Mouse (Mus musculus): ENCODE data around the gene Thoc7.
"Not testable (repeated sequence)": the region's sequence is repeated elsewhere in the genome, so short reads cannot be mapped to it uniquely, and the experiment has no call there.

Gene Thoc7

DNA sequence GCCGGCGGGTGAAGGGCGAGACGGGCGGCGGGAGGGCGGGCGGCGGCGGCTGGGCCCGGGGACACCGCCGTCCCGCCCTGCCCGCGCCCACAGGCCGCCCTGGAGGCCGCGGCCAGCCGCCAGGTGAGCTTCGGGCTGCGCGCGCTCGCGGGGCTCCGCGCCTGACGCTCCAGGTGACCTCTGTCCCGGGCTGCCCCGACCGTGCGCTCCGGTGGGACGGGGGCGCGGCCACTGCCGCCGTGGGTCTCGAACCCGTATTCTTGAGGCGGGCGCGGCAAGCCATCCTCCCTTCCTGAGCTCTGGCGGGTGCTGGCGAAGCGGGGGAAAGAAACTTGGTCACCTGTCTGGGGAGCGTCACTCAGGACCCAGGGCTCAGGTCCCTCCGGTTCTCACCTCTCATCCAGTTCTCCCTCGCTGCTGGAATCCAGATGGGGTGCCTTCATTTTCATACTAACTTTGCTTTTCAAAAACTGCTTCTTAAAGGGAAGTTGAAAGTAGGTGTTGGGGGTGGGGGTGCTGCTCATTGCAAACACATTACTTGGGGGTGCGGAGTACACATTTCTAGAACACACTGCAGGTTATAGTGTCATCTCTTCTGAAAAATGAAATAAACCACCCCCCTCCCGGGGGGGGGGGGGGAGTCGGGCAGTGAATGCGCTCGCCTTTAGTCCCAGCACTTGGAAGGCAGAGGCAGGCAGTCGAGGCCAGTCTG is at the start of gene Thoc7, which contains the start of gene Atxn7:
Gene Thoc7 (minus strand): TSS at position 452 of the 712 bp plus-strand sequence.
Gene Atxn7 (plus strand): TSS at position 40 of the 712 bp plus-strand sequence.
- DNase-seq (ENCODE audit: low read depth, low spot score), result peak; percentile 41

GRCm38 (mm10) chr14:14009712-14010111 is 48.1 kb upstream of the Thoc7 start:
- DNase-seq (ENCODE audit: low read depth, low spot score), result no peak

- DNase-seq (ENCODE audit: low read depth, low spot score), result no peak
These were observed 41.1 kb upstream of the Thoc7 start for GRCm38 (mm10) chr14:14002771-14003170.

- DNase-seq (ENCODE audit: low read depth, low spot score), result peak; percentile 11
These were observed 33.8 kb upstream of the Thoc7 start for GRCm38 (mm10) chr14:13995206-13996097.

DNA sequence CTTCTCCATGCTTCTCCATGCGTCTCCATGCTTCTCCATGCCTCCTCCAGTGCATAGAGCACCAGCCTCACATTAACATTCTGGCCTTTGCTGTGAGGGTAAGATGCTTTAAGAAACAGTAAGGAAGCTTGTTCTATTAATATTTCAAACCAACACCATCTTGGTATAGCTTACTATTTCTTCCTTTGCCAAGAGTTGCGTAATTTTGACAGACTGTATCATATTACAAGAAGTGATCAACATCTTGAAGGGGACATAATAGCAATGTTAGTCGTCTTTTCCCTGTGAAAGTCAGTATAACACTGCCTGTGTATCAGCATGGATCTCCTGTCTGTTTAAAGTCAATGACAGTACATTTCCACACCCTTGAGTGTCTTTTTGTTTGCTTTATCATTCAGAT is 29.1 kb upstream of the Thoc7 start:
- DNase-seq (ENCODE audit: low read depth, low spot score), result no peak

DNA sequence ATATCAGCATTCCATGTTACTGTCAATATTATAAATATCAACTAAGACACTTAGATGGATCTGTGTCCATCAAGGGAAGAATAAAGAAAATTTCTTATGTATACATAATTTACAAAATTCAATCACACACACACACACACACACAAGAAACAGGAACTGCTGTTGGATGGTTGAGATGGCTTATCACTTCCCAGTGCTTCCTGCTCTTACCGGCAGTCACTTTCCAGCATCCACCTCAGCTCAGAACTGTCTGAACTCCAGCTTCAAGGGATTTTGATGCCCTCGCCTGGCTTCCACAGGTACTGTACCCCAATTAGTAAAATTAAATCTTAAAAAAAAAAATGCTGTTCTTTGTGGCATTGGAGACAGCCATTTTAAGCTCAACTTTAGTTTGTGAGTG is 26.7 kb upstream of the Thoc7 start:
- no peak for DNase-seq (ENCODE audit: low read depth, low spot score)

- DNase-seq (ENCODE audit: low read depth, low spot score), result no peak
These were observed 20.5 kb upstream of the Thoc7 start for GRCm38 (mm10) chr14:13982174-13982573.

DNA sequence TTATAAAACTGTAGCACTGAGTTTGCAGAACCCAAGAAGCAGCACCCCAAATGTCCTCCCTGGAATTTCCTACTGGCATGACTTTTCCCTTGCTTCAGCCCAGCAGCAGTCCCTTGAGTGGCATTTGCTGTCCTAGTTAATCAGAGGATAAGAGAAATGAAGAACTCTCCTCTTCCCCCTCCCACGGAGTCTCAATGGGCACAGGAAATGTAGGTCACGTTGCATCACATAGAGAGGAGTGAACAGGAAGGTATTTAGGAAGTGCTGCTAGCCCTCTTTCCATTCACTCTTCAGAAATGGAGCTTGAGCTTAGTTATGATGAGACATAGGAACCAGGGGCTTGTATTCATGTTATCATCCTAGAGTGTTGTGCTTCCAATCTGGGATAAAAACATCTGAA is 19.6 kb upstream of the Thoc7 start:
- DNase-seq (ENCODE audit: low read depth, low spot score), result no peak

- no peak for DNase-seq (ENCODE audit: low read depth, low spot score)
These were observed 15.8 kb upstream of the Thoc7 start for GRCm38 (mm10) chr14:13977498-13977897.

DNA sequence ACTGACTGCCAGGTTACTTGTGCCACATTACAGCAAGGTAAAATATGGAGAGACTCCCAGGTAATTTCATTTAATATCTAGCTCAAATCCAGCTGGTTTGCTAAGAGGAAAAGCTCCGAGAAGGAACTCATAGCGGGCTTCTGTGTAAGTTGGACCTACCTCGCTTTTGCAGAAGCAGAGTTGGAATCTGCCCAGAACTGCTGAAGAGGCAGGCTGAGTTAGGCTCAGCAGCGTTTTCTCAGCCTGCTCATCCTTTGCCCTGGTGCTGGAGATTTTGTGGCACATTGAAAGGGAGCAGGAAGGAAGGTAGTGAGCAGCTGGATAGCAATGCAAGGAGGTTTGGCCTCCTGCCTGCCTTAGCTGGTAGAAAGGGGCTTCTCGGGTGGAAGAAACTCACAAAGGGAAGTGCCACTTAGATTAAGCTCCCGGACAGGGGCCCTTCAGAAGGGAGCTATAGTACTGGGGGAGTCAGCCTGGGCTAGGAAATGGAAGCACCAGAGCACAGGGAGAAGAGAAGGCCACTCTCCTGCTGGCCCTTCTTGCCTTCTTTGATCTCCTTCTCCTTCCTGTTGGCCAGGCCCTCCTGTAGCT is 10.1 kb upstream of the Thoc7 start:
- DNase-seq (ENCODE audit: low read depth, low spot score), result no peak

DNA sequence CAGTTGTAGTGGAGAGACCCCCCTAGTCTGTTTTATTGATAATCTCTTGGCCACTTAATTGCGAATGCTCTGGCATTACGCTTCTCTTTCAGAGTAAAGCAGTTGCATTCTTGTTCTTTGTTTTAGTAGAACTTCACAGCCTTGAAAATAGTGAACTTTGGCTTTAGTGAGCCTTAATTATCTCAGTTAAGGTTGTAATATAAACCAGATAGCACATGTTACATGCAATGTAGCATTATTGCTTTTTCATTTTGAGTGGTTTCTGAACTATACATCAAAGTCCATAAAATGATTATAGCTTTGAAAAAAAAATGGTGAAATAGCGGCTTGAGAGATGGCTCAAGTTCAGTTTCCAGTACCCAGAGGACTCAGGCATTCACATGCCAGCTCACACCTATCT is 8.9 kb upstream of the Thoc7 start:
- DNase-seq (ENCODE audit: low read depth, low spot score), result no peak

DNA sequence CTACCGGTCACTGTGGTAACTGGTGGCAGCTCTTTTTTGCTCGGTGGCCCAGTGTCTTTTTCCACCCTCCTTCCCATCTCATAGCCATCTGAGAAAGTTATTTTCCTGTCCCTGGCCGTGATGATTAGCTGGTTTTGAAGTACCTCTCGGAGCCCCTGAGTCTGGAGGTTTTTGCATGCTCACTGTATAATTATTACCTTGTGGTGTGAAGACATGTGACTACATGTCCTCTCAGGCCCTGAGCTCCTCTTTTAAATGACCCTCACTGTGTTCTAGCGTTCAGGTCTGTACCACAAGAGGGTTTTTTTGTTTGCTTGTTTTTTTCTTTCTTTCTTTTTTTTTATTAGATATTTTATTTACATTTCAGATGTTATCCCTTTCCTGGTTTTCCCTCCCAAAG is 6.8 kb upstream of the Thoc7 start:
- DNase-seq (ENCODE audit: low read depth, low spot score), result no peak

DNA sequence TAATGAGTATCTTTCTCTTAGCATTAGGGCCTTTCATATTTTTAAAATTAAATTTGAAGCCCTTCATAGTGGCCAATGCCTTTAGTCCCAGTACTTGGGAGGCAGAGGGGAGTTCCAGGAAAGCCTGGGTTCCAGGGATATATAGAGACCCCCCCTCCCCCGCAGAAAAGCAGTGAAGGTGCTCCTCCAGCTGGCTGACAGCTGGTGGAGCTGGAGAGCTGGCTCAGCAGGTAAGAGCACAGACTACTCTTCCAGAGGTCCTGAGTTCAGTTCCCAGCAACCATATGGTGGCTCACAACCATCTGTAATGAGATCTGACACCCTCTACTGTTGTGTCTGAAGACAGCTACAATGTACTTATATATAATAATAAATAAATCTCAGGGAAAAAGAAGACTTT is 6.0 kb upstream of the Thoc7 start:
- no peak for DNase-seq (ENCODE audit: low read depth, low spot score)

DNA sequence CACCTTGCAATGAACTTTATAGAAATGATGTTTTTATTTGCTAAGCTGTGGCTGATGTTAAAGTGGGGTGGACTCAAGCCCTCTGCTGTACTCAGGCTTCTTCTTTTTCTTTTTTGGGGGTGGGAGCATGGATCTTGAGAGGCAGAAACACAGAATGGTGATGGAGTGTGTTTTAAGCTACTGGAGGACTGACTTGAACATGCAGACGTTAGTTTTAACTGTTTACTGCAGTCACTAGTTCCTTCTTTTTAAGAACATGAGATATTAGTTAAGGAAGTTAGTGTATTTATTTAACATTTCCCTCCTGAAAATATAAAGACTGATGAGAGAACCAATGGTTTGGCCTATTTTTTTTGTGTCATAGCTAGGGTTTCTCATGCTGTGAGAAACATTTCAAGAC is 1.9 kb upstream of the Thoc7 start:
- DNase-seq (ENCODE audit: low read depth, low spot score), result no peak

DNA sequence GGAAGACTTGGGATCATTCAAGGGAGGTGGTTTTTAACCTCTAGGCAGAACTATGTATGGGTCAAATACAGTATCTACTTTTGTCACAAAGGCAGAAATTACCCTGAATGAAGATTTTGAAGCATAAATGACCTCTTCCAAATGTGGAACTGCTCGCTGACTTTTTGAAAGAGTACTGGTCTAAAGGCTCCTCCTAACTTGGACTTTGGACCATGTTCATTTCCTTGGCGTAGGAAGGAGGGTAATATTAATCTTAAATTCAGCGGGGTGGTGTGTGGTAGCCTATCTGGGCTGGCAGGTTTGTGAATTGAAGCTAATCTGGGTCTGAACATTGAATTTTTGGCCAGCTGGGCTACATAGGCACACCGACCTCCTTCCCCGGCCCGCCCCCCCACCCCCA is 824 bp upstream of the Thoc7 start:
- DNase-seq (ENCODE audit: low read depth, low spot score), result no peak

DNA sequence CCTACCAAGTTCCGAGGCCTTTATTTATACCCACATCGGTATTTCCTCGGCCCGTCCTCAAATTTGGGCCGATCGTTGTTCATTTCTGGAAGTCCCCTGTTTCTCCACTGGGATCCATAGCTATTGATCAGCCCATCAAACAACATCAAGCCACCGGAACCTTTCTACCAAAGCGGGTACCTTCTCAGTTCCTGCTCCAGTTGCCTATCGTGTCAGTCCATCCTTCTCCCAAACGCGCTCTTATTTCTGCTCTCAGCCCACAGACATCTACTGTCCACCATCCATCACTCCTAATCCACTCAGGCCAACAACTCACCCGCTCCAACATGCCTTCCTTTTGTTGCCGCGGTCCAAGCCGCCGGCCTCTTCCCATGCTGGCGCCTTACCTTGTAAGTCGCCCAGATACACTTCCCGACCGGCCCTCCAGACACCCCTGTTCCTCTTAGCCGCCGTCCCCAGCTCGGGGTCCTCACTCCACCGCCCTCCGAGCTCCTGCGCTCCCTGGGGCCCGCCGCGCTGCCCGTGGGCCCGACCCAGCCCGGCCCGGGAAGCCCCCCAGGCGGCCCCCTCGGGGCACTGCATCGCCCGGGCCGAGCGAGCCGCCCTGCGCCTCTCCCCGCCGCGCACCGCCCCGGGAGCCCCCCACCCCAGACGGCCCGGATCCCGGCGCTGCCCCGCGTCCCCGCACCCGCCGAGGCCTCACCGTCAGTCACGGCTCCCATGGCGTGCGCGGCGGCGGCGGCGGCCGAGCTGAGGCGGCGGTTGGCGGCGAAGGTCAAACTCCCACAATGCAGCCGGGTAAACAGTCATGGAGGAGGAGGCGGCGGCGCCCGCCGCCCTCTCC is 948 bp downstream of the Thoc7 start:
- DNase-seq (ENCODE audit: low read depth, low spot score), result peak; percentile 32

- peak; percentile 30 for DNase-seq (ENCODE audit: low read depth, low spot score)
These were observed 1.6 kb downstream of the Thoc7 start for GRCm38 (mm10) chr14:13960079-13960478.

DNA sequence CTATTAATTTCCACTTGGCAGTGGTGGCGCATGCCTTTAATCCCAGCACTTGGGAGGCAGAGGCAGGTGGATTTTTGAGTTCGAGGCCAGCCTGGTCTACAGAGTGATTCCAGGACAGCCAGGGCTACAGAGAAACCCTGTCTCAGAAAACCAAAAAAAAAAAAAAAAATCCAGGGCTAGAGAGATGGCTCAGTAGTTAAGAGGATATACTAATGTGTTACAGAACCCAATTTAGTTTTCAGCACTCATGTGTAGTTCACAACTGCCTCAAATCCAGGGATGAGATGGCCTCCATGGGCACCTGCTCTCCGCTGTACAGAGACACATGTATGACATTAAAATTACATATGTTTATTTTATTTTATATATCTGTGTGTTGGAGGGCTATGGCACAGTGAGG is 9.5 kb downstream of the Thoc7 start:
- DNase-seq (ENCODE audit: low read depth, low spot score), result not testable (repeated sequence)

GRCm38 (mm10) chr14:13950401-13950800 is 11.3 kb downstream of the Thoc7 start:
- DNase-seq (ENCODE audit: low read depth, low spot score), result peak; percentile 64

GRCm38 (mm10) chr14:13948345-13948744 is 13.3 kb downstream of the Thoc7 start:
- no peak for DNase-seq (ENCODE audit: low read depth, low spot score)

GRCm38 (mm10) chr14:13944686-13945085 is 17.0 kb downstream of the Thoc7 start:
- DNase-seq (ENCODE audit: low read depth, low spot score), result no peak

DNA sequence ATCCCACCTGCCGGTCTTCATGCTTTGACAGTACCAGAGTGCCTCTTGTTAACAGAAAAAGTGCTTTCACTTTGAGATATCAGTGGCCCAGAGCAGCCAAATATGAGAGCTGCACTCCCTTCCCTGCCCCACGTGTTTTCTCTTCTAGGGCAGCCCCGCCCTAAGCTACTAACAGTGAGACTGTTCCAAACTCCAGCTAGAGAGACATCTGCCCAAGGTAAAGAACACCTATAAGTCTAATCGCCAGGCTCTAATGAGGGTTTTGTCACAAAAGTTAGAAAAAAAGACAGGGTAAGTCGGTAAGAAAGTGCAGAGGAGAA is 27.6 kb downstream of the Thoc7 start:
- no peak for DNase-seq (ENCODE audit: low read depth, low spot score)
